Mouse (Mus musculus) right cerebral cortex, adult 2 months (tissue): ENCODE data around the gene Wbp11.
A peak's percentile ranks its signal among the peaks of the same experiment; 100 is the strongest.
"Not testable (repeated sequence)": the region's sequence is repeated elsewhere in the genome, so short reads cannot be mapped to it uniquely, and the experiment has no call there.

Experiments
- DNase-seq, 2 experiments: peaks; one replicate each; pipeline ENCODE4 v3.0.0; 2021 to 2022; ENCODE audit warnings: low spot score in 2 of 2

Wbp11 gene

DNA sequence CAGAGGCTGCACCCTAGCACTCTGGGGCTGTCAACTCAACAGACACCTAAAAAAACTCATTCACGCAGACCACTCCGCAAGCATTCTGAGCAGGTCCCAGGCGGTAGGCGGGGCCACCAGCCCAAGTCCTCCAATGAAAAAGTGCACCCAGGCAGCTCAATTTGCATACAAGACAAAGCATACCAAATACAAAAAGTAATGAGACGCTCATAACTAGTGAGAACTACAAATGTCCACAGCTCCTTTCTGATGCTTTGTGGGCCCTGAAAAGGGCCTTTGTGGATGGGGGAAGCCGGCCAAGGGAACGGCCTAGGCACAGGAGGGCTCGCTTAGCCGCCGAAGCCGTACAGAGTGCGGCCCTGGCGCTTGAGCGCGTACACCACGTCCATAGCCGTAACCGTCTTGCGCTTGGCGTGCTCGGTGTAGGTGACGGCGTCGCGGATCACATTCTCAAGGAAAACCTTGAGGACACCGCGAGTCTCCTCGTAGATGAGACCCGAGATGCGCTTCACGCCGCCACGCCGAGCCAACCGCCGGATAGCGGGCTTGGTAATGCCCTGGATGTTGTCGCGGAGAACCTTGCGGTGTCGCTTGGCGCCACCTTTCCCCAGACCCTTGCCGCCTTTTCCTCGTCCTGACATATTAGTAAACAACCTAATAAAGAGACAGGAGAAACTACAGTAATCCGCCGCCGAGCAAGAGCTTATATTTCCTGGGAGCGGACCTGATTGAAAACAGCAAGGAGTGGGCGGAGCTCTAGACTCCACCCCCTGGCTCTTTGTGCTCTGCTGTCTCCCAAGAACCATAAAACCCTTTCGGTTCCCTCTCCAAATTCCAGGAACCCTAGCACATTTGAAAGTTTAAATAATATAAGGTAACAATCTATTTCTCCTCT, 24.0 kb downstream of the Wbp11 start, which contains the start of gene Hist4h4:
Gene Hist4h4 (minus strand): TSS at position 677 of the 895 bp plus-strand sequence.
- peak; percentile 99 to 100 for DNase-seq

DNA sequence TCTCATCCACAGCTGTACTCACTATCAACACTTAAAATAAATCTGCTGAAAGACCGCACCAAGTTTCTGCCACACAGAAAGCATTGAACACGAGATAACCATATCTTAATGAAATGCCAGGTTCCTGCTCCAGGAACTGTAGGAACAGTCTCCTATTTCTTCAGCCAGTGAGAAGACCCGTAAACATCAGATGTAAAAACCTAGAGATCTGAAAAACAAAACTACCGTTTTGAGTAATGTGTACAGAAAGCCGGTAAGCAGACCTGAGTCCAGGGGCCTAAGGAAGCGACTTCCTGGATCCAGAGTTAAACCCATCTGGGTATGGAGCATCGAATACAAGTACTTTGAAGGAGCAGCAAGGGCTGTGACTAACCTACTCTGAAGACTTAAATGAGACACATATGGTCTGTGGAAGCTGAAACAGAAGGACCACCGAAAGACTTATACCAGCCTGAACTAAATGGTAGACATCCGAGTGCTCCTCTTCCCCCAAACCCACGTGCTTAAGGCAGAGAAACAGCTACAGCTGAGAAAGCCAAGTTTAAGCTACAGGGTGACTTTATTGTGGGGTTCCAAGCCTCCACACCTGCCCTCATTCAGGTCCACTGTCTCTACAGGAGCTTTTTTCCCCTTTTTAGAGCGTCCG, 24.8 kb downstream of the Wbp11 start:
- DNase-seq = no peak

DNA sequence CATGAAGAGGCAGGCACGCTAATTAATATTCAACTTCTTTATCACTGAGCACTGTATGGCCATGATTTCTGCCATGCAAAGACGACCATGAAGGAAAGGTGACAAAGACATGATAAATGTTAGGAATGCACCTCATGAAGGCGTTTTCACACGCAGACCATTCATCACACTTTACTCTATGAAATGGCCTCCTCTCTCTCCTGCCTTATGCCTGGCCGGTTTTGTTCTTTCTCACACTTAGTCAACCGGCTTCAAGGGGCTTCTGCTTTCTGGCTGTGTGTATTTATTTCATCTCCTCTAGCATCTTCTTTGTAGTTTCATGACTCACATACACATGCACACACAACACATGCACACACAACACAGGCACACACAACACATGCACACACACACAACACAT, 26.8 kb downstream of the Wbp11 start:
- no peak for DNase-seq

DNA sequence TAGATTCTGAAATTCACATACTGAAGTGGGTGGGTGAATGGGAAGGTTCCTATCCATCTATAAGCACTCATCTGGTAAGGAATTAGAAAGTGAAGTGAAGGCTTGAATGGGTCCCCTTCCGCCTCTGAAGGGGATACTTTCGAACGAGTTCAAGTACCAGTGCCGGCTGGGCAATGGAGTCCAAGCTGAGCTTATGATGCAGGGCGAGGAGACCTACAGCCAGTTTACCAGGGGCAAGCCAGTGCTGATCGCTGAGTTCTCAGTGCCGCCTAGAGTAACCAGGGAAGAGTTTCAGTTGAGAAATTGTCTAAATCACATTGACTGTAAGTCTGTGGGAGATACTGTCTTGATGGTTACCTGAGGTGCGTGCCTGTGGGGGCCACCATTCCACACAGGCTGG, 27.3 kb downstream of the Wbp11 start:
- no peak for DNase-seq

DNA sequence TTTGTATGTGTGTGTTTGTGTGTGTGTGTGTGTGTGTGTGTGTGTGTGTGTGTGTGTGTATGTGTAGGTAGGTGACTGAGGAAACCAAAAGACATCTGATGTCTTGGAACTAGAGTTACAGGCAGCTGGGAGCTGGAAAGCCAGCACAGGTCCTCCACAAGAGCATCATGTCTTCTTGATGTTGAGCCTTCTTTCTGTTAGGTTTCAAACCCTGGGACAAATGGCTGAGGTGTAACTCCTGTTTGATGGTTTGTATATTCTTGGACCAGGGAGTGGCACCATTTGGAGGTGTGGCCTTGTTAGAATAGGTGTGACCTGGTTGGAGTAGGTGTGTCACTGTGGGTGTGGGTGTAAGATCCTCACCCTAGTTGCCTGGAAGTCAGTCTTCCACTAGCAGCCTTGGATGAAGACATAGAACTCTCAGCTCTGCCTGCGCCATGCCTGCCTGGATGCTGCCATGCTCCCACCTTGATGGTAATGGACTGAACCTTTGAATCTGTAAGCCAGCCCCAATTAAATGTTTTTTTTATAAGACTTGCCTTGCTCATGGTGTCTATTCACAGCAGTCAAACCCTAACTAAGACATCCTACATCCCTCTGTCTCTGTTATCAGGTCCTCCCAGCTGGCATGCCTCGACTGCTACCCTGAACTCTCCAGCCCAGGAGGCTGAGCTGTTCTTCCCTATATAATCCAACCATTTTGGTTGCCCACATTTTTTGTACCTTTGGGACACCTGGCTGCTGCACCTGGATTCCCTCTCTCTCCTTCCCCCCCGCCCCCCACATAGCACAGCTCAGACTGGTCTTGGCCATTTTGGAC, 29.9 kb downstream of the Wbp11 start:
- not testable (repeated sequence) for DNase-seq

DNA sequence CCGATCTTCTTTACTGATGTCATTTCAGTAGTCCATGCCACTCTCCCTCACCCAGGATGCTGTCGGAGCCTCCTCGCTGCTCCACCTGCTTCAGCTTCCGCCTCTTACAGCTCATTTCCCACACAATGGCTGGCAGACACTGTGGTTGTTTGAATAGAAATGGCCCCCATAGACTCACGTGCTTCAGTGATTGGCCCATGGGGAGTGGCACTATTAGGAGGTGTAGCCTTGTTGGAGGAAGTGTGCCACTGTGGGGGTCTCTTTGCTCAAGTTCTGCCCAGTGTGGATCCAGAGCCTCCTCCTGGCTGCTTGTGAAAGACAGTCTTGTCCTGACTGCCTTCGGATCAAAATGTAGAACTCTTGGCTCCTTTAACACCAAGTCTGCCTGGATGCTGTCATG, 32.2 kb downstream of the Wbp11 start:
- no peak for DNase-seq

DNA sequence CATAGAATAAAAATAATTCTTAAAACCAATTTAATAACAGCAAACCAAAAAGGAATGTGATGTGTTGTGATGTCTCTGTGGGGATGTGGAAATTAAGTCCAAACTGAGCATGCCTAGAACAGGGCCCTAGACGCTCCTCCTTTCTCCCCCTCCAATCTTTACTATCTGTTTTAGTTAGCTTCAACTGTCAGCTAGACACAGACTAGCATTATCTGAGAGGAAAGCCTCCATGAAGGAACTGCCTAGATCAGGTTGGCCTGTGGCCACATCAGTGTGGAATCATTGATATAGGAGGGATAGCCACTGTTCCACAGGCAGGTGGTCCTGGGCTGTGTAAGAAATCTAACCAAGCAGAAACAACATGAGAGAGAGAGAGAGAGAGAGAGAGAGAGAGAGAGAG, 32.9 kb downstream of the Wbp11 start:
- DNase-seq = no peak

DNA sequence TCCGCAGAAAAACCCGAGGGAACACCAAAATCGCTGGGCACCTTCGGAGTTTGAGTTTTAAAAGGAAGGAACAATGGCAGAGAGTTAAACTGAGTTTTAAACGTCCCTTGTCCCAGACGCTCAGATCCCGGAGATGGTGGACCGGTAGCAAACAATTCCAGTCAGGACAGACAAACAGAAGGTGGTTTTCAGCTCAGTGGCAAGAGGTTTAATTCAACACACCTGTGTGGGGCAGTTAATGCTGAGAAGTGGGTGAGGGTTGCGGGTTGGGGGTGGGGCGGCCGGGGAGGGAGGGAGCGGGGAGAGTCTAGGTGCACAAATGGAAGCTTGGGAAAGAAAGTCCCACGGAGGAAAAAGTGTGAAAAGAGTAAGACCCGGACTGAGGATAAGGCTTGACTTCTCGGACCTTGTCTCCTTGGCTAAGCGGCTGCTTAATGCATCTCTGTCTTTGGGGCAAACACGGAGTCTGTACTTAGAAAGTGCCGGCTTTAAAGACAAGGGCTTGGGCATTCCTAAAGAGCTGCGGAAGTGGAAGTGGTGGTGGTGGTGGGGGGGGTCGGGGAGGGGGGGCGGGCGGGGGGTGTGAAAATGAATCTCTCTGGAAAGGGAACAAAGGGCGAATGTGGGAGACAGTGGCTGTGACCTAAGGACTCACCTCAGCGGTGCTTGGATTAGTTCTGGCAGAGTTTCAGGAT, 34.1 kb downstream of the Wbp11 start:
- DNase-seq = no peak

DNA sequence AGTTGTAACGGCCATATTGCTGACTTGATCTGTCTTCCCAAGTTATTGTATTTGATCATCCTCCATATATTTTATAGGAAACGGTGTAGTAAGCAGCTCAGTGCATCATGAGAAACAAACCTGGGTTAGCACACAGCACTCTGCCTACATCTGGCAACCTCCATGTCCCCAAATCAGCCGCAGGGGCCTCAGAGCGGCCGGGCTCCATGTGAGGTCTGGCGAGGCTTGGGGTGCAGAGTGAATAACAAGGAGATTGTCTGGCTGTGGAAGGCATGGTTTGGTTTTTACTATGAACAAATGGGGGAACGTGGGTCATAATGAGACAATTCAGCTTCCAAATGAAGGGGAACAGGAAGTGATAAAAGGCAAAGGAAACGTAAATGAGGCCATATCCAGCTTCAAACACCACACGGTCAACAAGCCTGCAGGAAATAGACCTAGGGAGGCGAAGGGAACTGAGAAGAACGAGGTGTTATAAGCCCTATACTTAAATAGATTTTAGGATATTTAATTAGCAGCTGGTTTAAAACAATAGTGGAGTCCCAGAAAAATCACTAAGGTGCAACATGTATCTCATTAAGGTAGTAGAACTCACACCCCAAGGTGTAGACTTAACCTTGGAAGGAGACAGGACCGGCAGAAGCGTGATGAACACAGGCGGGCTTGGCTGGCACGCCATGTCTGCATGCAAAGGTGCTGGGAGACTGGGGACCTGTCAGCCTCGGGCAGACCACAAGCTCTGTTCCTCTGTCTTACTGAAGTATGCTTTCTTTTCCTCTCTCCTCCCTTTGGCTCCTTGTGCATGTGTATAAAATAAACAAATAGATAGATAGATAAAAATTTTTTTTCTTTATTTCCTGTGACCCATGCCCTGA, 34.9 kb downstream of the Wbp11 start:
- DNase-seq = no peak

DNA sequence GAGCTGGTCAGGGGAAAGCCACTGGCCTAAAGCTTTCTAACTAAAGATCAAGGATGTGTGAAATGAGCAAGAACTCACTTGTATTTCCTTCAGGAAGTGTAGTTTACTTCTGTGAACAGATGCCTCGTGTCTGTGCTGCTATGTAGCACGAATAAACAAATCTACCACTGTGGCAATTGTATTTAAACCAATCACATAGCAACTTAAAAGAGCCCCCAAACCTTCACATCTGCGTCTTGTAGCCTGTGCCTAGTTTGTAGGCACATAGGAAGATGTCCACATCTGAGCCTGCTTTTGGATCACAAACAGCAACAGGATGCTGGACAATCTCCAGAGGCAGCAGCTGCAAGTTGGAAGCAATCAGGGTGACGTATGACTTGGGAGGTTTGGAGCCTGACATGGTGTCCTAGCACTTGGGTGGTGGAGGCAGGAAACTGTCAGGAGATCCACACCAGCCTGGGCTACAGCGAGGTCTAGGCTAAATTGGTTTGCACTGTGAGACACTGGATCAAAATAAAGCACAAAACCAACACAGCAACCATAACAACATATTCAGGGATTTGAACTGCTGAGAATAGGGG, 38.6 kb downstream of the Wbp11 start:
- no peak for DNase-seq

DNA sequence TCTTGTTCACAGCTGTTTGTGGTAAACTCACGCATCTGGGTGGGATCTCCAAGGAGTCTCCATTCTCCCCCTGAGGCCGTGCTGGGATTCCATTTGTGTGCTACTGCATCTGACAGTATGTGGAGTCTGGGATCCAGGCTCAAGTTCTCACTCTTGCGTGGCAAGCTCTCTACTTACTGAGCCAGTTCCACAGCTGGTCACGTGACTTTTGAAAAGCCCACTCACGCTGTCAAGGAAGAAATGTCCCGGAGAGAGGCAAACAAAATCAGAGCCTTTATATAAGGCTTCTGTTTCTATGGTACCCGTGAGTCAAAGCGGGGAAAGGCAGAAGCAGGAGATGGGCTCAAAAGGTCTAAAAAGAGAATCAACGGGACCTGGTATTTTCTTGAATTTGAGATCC, 45.3 kb downstream of the Wbp11 start:
- DNase-seq = peak; percentile 20 to 39

DNA sequence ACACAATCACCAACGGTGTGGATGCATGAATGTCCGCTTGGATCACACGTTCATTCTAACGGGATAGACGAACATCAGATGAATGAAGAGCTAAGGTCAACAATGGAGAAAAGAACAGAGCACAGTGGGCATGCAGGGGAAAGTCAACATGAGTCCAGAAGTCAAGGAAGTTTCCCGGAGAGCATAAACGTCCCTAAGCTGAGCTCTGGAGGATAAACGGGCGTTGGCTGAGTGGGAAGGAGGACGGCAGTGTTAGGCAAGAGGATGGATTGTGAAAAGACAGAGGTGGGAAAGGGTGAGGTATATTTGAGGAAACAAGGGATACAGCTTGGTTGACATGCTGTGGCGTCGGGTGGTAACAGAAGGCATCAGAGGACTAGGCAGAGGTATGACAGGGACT, 45.9 kb downstream of the Wbp11 start:
- no peak for DNase-seq

DNA sequence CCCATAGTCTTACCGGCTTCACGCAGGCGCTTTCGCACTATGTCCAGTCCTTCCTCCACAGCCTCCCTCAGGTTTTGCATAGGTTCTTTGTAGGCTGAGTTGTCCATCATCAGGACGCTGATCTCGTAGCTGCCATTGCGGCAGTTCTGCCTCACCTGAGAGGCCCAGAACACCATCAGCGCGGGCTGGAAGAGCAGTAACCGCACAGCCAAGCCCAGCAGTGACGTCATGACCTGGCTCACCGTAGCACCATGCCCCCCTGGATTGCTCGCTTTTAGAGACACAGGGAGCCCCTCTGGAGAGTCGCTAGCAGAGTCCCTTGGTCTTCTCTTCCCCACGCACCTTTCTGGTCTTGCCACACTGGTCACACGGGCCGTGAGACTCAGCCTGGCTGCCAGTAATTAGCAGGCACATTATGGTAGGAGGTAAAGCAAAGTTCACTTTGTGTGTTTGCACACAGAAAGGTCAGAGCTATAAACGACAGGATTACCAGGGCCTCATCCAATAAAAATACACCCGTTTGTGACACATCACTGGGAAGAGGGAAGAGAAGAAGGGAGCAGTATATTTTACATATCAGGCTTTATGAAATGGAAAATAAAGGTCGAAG, 46.6 kb downstream of the Wbp11 start, which contains the start of gene Gucy2c:
Gene Gucy2c (minus strand): TSS at position 389 of the 610 bp plus-strand sequence.
- no peak for DNase-seq

DNA sequence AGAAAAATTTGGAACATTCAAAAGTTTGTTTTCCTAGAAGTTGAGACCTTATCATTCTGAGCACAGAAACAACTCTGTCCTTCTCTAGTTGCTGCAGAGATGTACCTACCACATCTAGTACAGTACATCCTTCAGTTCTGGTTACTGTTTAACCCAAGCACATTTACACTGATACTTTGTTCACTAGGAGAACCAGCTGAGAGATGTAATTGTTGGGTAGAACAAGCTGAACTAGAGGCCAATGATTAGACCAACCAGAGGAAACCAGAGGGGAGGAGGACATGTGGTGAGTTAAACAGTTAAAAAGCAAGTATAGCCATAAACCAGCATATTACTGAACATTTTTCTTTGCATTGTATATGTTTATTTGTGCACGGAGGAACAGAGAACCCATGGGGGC, 51.6 kb downstream of the Wbp11 start:
- DNase-seq = no peak

DNA sequence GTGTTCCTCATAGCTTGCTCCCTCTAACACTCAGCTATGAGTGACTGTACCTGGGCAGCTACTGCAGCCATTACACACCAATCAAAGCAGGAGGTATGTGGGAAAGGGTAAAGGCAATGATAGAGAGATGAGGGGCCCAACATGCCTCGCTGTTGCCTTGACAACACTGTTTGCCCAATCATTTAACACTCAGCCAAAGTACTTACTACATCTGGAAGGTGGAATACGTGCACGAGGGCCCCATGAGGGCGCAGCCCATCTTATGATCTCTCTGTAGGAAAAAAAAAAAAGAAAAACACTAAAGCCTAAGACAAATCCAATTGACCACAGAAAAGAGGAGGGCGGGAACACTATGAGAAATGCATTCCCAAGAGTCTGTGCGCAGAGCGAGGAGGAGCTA, 58.2 kb downstream of the Wbp11 start:
- DNase-seq = no peak

DNA sequence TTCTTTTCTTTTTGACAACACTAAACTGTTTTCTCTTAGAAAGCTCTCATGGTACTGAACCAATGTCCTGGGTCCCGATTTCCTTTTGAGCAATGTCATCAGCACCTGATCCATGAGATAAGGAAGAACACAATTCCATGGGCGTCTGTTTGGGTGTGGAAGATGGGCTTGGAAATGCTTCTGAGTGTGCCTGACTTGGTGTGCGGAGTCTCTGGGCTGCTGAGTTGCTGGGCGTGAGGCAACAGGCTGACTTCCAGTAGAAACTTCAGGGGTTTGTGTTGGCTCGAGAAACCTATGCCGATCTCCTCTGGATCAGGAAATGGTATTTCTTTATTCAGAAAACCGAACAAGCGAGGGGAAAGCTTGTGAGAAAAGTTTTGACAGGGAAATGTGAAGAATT, 58.9 kb downstream of the Wbp11 start:
- DNase-seq = no peak

DNA sequence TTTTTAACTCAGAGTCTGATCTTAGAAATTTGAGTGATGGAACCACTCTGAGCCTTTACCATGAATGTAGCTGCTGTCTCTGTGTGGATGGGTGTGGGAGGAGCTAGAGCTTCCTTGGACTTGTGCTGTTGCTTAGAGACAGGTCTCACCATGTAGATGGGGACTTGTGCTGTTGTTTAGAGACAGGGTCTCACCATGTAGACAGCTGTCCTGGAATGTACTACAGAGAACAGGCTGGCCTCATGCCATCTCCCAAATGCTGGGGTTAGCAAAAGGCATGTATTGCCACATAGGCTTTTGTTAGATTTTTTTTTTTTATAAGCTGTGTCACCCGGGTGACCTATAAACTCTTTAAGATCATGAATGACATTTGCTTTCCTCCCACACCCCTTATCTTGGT, 64.1 kb downstream of the Wbp11 start:
- no peak for DNase-seq
